Comparison of ENCODE assay signal across 8 mouse cellular contexts in the genomic region with DNA sequence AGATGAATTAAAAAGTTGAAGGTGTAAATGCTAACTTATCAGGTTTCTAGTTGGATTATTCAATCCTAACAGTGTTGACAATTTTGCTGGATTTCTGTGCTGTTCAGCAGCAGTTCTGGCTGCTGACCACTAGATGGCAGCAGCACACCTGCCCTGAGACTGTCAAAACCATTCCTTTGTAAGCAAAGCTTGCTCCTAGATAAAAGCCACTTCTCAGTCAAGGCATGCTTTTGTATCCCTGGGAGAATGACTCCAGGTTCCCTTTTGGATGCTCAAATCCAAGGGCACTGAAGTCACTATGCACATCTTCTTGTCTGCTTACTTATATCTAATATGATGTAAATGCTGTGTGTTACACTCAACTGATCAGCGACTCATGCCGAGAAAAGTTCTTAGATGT. TPM values are rescaled to one million over a fixed set of nuclear protein-coding genes. Genes with fewer than 3 reads are reported as not detected.
DNase-seq lines count a peak whose midpoint lies in the region; ATAC-seq and TF ChIP-seq lines count a peak whose summit lies in the region.

No protein-coding gene starts in this region.

- WGBS in forebrain, embryonic 11.5 days = 90% methylated on average over 2 of the region's 2 CpGs
- 93% methylated on average over 2 of the region's 2 CpGs for WGBS in intestine, embryonic 16.5 days
- WGBS in neural tube, embryonic 14.5 days = 96% methylated on average over 2 of the region's 2 CpGs

- dilution Hi-C loops in CH12.LX (cut with MboI; ENCODE audit: extremely low pct_ligation_motif_present, extremely low pct_unique_long_range_greater_than_20kb, low sequenced_read_pairs) = no loop called here

- no peak for TF ChIP-seq POLR2A in CH12.LX (IDR thresholded peaks at IDR 0.05; ENCODE audit: low read depth, low read length)

- no peaks in the 10 kb centered on the region for H3K9me3 ChIP-seq in CH12.LX (replicated peaks; ENCODE audit: low read length)
- H3K9me3 ChIP-seq in forebrain, embryonic 11.5 days (ENCODE audit: control insufficient read depth, low read length) = no peaks in the 10 kb centered on the region
- no peaks in the 10 kb centered on the region for H3K9me3 ChIP-seq in intestine, embryonic 16.5 days (ENCODE audit: control insufficient read depth, low read length)
- H3K9me3 ChIP-seq in neural tube, embryonic 14.5 days (ENCODE audit: control insufficient read depth, low read length) = no peaks in the 10 kb centered on the region

- peak; percentile 89 to 98 for TF ChIP-seq CTCF in CH12.LX (conservative IDR thresholded peaks at IDR 0.05 in 1 of 2, IDR thresholded peaks at IDR 0.05 in 1 of 2; ENCODE audit: low read depth in 2 of 2, low read length in 2 of 2)

- no peaks in the 10 kb centered on the region for H3K27me3 ChIP-seq in CH12.LX (replicated peaks)
- no peaks in the 10 kb centered on the region for H3K27me3 ChIP-seq in forebrain, embryonic 11.5 days (ENCODE audit: control insufficient read depth, insufficient read depth, low read length)
- no peaks in the 10 kb centered on the region for H3K27me3 ChIP-seq in intestine, embryonic 16.5 days (replicated peaks; ENCODE audit: control insufficient read depth, insufficient read depth, low read length)
- H3K27me3 ChIP-seq in neural tube, embryonic 14.5 days (ENCODE audit: control insufficient read depth, insufficient read depth, low read length) = no peaks in the 10 kb centered on the region

- H3K4me1 ChIP-seq in CH12.LX (ENCODE audit: control insufficient read depth in 1 of 2, insufficient read depth in 2 of 2) = no peaks in the 10 kb centered on the region
- H3K4me1 ChIP-seq in forebrain, embryonic 11.5 days (replicated peaks; ENCODE audit: control insufficient read depth, insufficient read depth, low read length) = no peaks in the 10 kb centered on the region
- H3K4me1 ChIP-seq in intestine, embryonic 16.5 days (ENCODE audit: control insufficient read depth, insufficient read depth, low read length) = no peaks in the 10 kb centered on the region
- no peaks in the 10 kb centered on the region for H3K4me1 ChIP-seq in neural tube, embryonic 14.5 days (ENCODE audit: control insufficient read depth, insufficient read depth, low read length)

- peak; percentile 85 for TF ChIP-seq RAD21 in CH12.LX (IDR thresholded peaks at IDR 0.05; ENCODE audit: low read depth, low read length)

- H3K36me3 ChIP-seq in CH12.LX (replicated peaks in 1 of 2; ENCODE audit: control insufficient read depth in 1 of 2, insufficient read depth in 1 of 2, low read length in 1 of 2) = peaks cover 68 to 94% of the 10 kb centered on the region in 2 experiments
- peaks cover 13% of the 10 kb centered on the region; the same call in 1 of the 2 replicates for H3K36me3 ChIP-seq in forebrain, embryonic 11.5 days (ENCODE audit: control insufficient read depth, insufficient read depth, low read length)
- peaks cover 11% of the 10 kb centered on the region for H3K36me3 ChIP-seq in intestine, embryonic 16.5 days (ENCODE audit: control insufficient read depth, insufficient read depth, low read length)
- peaks cover 39% of the 10 kb centered on the region for H3K36me3 ChIP-seq in neural tube, embryonic 14.5 days (ENCODE audit: control insufficient read depth, insufficient read depth, low read length)

- peak; percentile 77 for ATAC-seq in cerebellum, adult (ENCODE audit: insufficient number of reproducible peaks, low FRiP score, low TSS enrichment)
- peak; percentile 53; the same call in 1 of the 2 replicates for ATAC-seq in forebrain, embryonic 11.5 days (replicated peaks; ENCODE audit: low FRiP score)
- ATAC-seq in intestine, embryonic 16.5 days = 0 out of 2 replicates have a peak, but pooled peaks have one; percentile 30
- peak; percentile 73; the same call in 1 of the 2 replicates for ATAC-seq in neural tube, embryonic 14.5 days (ENCODE audit: low read depth)

- H3K4me3 ChIP-seq in CH12.LX (replicated peaks in 1 of 3; ENCODE audit: low read depth in 2 of 3, low read length in 2 of 3, poor library complexity in 1 of 3) = no peak overlapping the region
- H3K4me3 ChIP-seq in forebrain, embryonic 11.5 days (ENCODE audit: low read depth, low read length) = no peak overlapping the region
- H3K4me3 ChIP-seq in intestine, embryonic 16.5 days (ENCODE audit: low read length) = no peak overlapping the region
- no peak overlapping the region for H3K4me3 ChIP-seq in neural tube, embryonic 14.5 days (ENCODE audit: low read depth, low read length)

- no peak for TF ChIP-seq EP300 in CH12.LX (IDR thresholded peaks at IDR 0.05; ENCODE audit: low read length)

- in situ Hi-C loops in CH12.LX (cut with MboI; ENCODE audit: low pct_ligation_motif_present, low pct_unique_long_range_greater_than_20kb, low sequenced_read_pairs) = no loop called here

- H3K4me2 ChIP-seq in CH12.LX (ENCODE audit: insufficient read depth, low read depth, poor library complexity, severe bottlenecking) = no peak overlapping the region
- no peak overlapping the region for H3K4me2 ChIP-seq in forebrain, embryonic 11.5 days (ENCODE audit: low read depth, low read length, severe bottlenecking)
- no peak overlapping the region for H3K4me2 ChIP-seq in intestine, embryonic 16.5 days (ENCODE audit: low read depth, low read length)
- no peak overlapping the region for H3K4me2 ChIP-seq in neural tube, embryonic 14.5 days (ENCODE audit: low read depth, low read length)

- H3K27ac ChIP-seq in CH12.LX (ENCODE audit: insufficient read depth, low read depth) = no peak overlapping the region
- H3K27ac ChIP-seq in forebrain, embryonic 11.5 days (ENCODE audit: low read depth, low read length) = no peak overlapping the region
- H3K27ac ChIP-seq in intestine, embryonic 16.5 days (ENCODE audit: low read length) = no peak overlapping the region
- H3K27ac ChIP-seq in neural tube, embryonic 14.5 days (ENCODE audit: low read depth, low read length) = no peak overlapping the region

- no peak for DNase-seq in cerebellum, adult 11-12 months
- DNase-seq in CH12.LX (ENCODE audit: extremely low read depth) = peak; percentile 47
- DNase-seq in brain, embryonic 18.5 days (ENCODE audit: low read depth, low spot score) = peak; percentile 20
- DNase-seq in forebrain, embryonic 11.5 days (ENCODE audit: low spot score) = peak; percentile 69
- DNase-seq in lung, adult 18-20 months = peak; percentile 32 to 40

- no peaks in the 10 kb centered on the region; the same call in 1 of the 2 replicates for H3K79me2 ChIP-seq in CH12.LX (replicated peaks; ENCODE audit: control insufficient read depth, extremely low read depth, insufficient read depth, poor library complexity, severe bottlenecking)

- no peak overlapping the region for H3K9ac ChIP-seq in CH12.LX (ENCODE audit: insufficient read depth, low read depth)
- no peak overlapping the region for H3K9ac ChIP-seq in forebrain, embryonic 11.5 days (ENCODE audit: low read length)
- no peak overlapping the region for H3K9ac ChIP-seq in intestine, embryonic 16.5 days (ENCODE audit: low read depth, low read length)
- no peak overlapping the region for H3K9ac ChIP-seq in neural tube, embryonic 14.5 days (replicated peaks; ENCODE audit: low read depth, low read length)

TF ChIP-seq in CH12.LX, 34 proteins besides CTCF, POLR2A, EP300 and RAD21:
- TF ChIP-seq SMC3 (IDR thresholded peaks at IDR 0.05; ENCODE audit: low read depth, low read length) (peak; percentile 67), CHD1 (IDR thresholded peaks at IDR 0.05; ENCODE audit: low read depth, low read length) (no peak), E2F4 (IDR thresholded peaks at IDR 0.05; ENCODE audit: insufficient replicate concordance, low read depth, low read length) (no peak), JUND (conservative IDR thresholded peaks at IDR 0.05; ENCODE audit: low read depth, low read length) (no peak), ZNF384 (IDR thresholded peaks at IDR 0.05; ENCODE audit: low read depth, low read length) (no peak), NRF1 (IDR thresholded peaks at IDR 0.05; ENCODE audit: low read depth, low read length) (no peak), IRF4 (IDR thresholded peaks at IDR 0.05; ENCODE audit: low read depth, low read length) (no peak), USF2 (conservative IDR thresholded peaks at IDR 0.05; ENCODE audit: low read depth, low read length) (no peak), MAFK (IDR thresholded peaks at IDR 0.05; ENCODE audit: insufficient replicate concordance, low read length) (no peak), SIN3A (IDR thresholded peaks at IDR 0.05; ENCODE audit: low read length) (no peak), MAX (IDR thresholded peaks at IDR 0.05; ENCODE audit: low read length) (no peak), ZKSCAN1 (IDR thresholded peaks at IDR 0.05; ENCODE audit: borderline replicate concordance, low read depth, low read length) (no peak), NELFE (IDR thresholded peaks at IDR 0.05; ENCODE audit: low read depth, low read length) (peak; percentile 43; the same call in 1 of the 2 replicates), HCFC1 (IDR thresholded peaks at IDR 0.05; ENCODE audit: low read depth, low read length) (no peak)

RNA-seq across cellular contexts. Expression of a gene that starts 20.3 kb away (rescaled TPM):
- 8.1 and 9.1 TPM in 2 replicates for total RNA-seq in CH12.LX (2012; rRNA removed)
- total RNA-seq in CH12.LX (2014; rRNA removed) = 6.6 and 7.9 TPM in 2 replicates
- 8.0 and 9.7 TPM in 2 replicates for polyA plus RNA-seq in CH12.LX (2012; ENCODE audit: insufficient read length, low read depth)
- polyA plus RNA-seq in forebrain, embryonic 11.5 days (2014; fragmentation: Nextera tagmentation; extraction: Ambion mirVana) = 3.1 and 3.8 TPM in 2 replicates
- polyA plus RNA-seq in intestine, embryonic 16.5 days (2015; fragmentation: Nextera tagmentation; extraction: Ambion mirVana) = 3.1 and 3.6 TPM in 2 replicates
- 6.8 and 14.8 TPM in 2 replicates for polyA plus RNA-seq in neural tube, embryonic 14.5 days (2014; fragmentation: Nextera tagmentation; extraction: Ambion mirVana)

RNA-seq across cellular contexts. Expression of a gene that starts 35.1 kb away (rescaled TPM):
- 14.1 and 18.6 TPM in 2 replicates for total RNA-seq in CH12.LX (2012; rRNA removed)
- total RNA-seq in CH12.LX (2014; rRNA removed) = 23.2 and 23.4 TPM in 2 replicates
- polyA plus RNA-seq in CH12.LX (2012; ENCODE audit: insufficient read length, low read depth) = 20.6 and 23.1 TPM in 2 replicates
- 142 and 153 TPM in 2 replicates for polyA plus RNA-seq in forebrain, embryonic 11.5 days (2014; fragmentation: Nextera tagmentation; extraction: Ambion mirVana)
- polyA plus RNA-seq in intestine, embryonic 16.5 days (2015; fragmentation: Nextera tagmentation; extraction: Ambion mirVana) = 43.5 and 47.8 TPM in 2 replicates
- polyA plus RNA-seq in neural tube, embryonic 14.5 days (2014; fragmentation: Nextera tagmentation; extraction: Ambion mirVana) = 14.2 and 19.8 TPM in 2 replicates

RNA-seq across cellular contexts. Expression of a gene that starts 49.0 kb away (rescaled TPM):
- 15.2 and 22.6 TPM in 2 replicates for total RNA-seq in CH12.LX (2012; rRNA removed)
- 35.1 and 37.6 TPM in 2 replicates for total RNA-seq in CH12.LX (2014; rRNA removed)
- 30.1 and 33.4 TPM in 2 replicates for polyA plus RNA-seq in CH12.LX (2012; ENCODE audit: insufficient read length, low read depth)
- polyA plus RNA-seq in forebrain, embryonic 11.5 days (2014; fragmentation: Nextera tagmentation; extraction: Ambion mirVana) = 37.1 and 38.2 TPM in 2 replicates
- 19.7 and 44.7 TPM in 2 replicates for polyA plus RNA-seq in intestine, embryonic 16.5 days (2015; fragmentation: Nextera tagmentation; extraction: Ambion mirVana)
- polyA plus RNA-seq in neural tube, embryonic 14.5 days (2014; fragmentation: Nextera tagmentation; extraction: Ambion mirVana) = 37.6 and 37.7 TPM in 2 replicates
